Mouse (Mus musculus) 3134 (cell line): ENCODE measurements at regions not wholly inside any gene's neighbourhood (a gene's known extent, or its start where the extent isn't known, plus 50 kb on each side); places are given as distances from the start of the nearest gene placed in this dataset.

Experiments
- DNase-seq: peaks from one replicate; pipeline ENCODE4 v3.0.0-alpha.2; 2011; ENCODE audit warnings: low spot score; ENCODE audit not compliant: insufficient read length; ENCODE audit errors: extremely low read depth

DNA sequence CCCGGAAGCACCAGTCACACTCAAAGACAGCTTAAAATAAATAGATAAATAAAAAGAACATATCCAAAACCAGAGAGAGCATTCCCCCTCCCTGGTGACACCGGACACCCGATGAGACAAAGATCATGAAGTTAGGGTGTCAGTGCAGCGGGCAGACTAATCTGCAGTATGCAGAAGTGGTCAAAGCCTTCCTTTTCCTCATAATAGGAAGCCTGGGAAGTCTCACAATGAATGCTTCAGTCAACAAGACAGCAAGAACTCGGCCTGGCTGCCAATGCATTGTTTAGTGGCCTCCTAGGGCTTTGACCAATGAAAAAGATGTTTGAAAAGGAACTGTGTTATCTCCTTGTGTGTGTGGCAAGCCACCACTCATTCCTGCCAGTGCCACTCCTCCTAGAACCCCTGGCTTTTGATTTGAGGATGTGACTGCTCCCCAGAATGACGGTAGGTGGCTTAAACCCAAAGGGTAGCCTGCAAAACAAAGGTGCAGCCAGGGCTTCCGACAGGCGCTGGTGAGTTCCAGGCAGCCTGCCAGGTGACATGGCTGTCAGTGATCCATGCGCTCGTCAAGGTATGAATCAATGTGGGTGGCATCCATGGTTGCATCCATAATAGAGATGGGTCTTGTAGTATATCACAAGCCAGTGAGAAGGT, 58.1 kb upstream of the Cadm1 start:
- DNase-seq = no peak

DNA sequence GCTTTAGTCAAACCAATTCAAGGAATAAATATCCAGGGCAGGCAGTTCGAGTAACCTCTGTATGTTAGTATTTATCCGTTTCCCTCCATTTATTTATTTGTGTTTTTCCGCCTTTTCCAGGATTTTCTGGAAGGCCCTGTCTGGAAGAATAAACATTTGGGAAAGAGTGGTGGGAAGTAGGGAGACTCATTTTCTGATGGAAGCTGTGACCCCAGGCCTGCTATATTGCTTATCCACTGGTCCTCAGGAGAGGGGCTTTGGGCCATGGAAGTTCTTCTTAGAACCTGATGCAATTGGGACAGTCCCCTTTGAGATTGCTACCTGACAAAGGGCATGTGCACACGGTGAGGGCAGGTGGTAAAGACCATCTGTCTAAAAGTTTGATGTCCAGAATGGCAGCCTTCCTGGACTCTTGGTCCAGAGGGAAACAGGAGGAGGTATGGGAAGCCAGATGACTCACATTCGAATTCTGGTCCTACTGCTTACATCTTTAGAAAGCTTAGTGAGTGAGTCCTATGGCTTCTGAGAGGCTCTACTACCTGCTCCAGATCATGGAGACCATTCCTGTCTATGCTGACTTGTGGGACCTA, 56.1 kb upstream of the Cadm1 start:
- no peak for DNase-seq

- no peak for DNase-seq
Measured at GRCm38 (mm10) chr9:47474776-47475175, 55.2 kb upstream of the Cadm1 start.

- DNase-seq = no peak
Measured at GRCm38 (mm10) chr9:47477889-47478288, 52.1 kb upstream of the Cadm1 start.
